In genomic region chr19:23770494-23771423, GRCm38 (mm10) we compare ENCODE assay signal across 12 mouse cellular contexts. TPM values are rescaled to one million over a fixed set of nuclear protein-coding genes. Genes with fewer than 3 reads are reported as not detected.
DNase-seq lines count a peak whose midpoint lies in the region; ATAC-seq and TF ChIP-seq lines count a peak whose summit lies in the region.
"Had no signal": no experiment of that assay in that cellular context is flagged by ENCODE, and none has a peak within 500 bp of the region (broad histone marks: within the 10 kb centered on the region; RNA-seq: fewer than 3 reads in every experiment).

No protein-coding gene starts in this region.

- H3K9ac ChIP-seq in heart, embryonic 11.5 days (ENCODE audit: low read depth, low read length) = no peak overlapping the region
- H3K9ac ChIP-seq in forebrain, postnatal 0 days = no peak overlapping the region
- no peak overlapping the region for H3K9ac ChIP-seq in midbrain, embryonic 12.5 days (replicated peaks)
- H3K9ac ChIP-seq: limb, embryonic 15.5 days; lung, embryonic 15.5 days had no signal

- H3K4me1 ChIP-seq in heart, embryonic 11.5 days (ENCODE audit: control insufficient read depth, insufficient read depth, low read length) = no peaks in the 10 kb centered on the region
- peaks cover 6% of the 10 kb centered on the region for H3K4me1 ChIP-seq in forebrain, postnatal 0 days (ENCODE audit: insufficient read depth)
- H3K4me1 ChIP-seq in midbrain, embryonic 12.5 days = peaks cover 20% of the 10 kb centered on the region
- H3K4me1 ChIP-seq: limb, embryonic 15.5 days; lung, embryonic 15.5 days had no signal

- no peaks in the 10 kb centered on the region for H3K9me3 ChIP-seq in heart, embryonic 11.5 days (replicated peaks; ENCODE audit: control insufficient read depth, low read length)
- no peaks in the 10 kb centered on the region for H3K9me3 ChIP-seq in forebrain, postnatal 0 days (ENCODE audit: low read length)
- no peaks in the 10 kb centered on the region for H3K9me3 ChIP-seq in midbrain, embryonic 12.5 days
- H3K9me3 ChIP-seq: limb, embryonic 15.5 days; lung, embryonic 15.5 days had no signal

- no peak overlapping the region for H3K4me3 ChIP-seq in heart, embryonic 11.5 days (ENCODE audit: low read depth, low read length)
- H3K4me3 ChIP-seq in forebrain, postnatal 0 days (ENCODE audit: low read depth, low read length) = no peak overlapping the region
- no peak overlapping the region for H3K4me3 ChIP-seq in midbrain, embryonic 12.5 days
- H3K4me3 ChIP-seq: heart, adult 2 months; limb, embryonic 15.5 days; lung, embryonic 15.5 days had no signal

- ATAC-seq in heart, embryonic 11.5 days (replicated peaks; ENCODE audit: insufficient number of reproducible peaks, low FRiP score, low TSS enrichment) = no peak
- ATAC-seq in forebrain, postnatal 0 days = peak; percentile 63
- peak; percentile 85 for ATAC-seq in midbrain, embryonic 12.5 days (ENCODE audit: low FRiP score, low read depth)

- H3K27ac ChIP-seq in heart, embryonic 11.5 days (ENCODE audit: low read depth, low read length) = no peak overlapping the region
- no peak overlapping the region for H3K27ac ChIP-seq in forebrain, postnatal 0 days (ENCODE audit: low read depth, low read length)
- peak overlapping the region; percentile 35; the same call in 1 of the 2 replicates for H3K27ac ChIP-seq in midbrain, embryonic 12.5 days (replicated peaks)
- H3K27ac ChIP-seq: heart, adult 2 months; limb, embryonic 15.5 days; lung, embryonic 15.5 days had no signal

- TF ChIP-seq CTCF in forebrain, postnatal 0 days (IDR thresholded peaks at IDR 0.05; ENCODE audit: low read depth) = no peak

- WGBS in heart, embryonic 11.5 days (ENCODE audit: insufficient replicate concordance) = 65% methylated on average over 10 of the region's 10 CpGs
- 20% methylated on average over 10 of the region's 10 CpGs for WGBS in forebrain, postnatal 0 days
- WGBS in midbrain, embryonic 12.5 days = 40% methylated on average over 10 of the region's 10 CpGs

- H3K36me3 ChIP-seq in heart, embryonic 11.5 days (ENCODE audit: control insufficient read depth, insufficient read depth, low read length) = no peaks in the 10 kb centered on the region
- no peaks in the 10 kb centered on the region for H3K36me3 ChIP-seq in forebrain, postnatal 0 days (ENCODE audit: insufficient read depth)
- no peaks in the 10 kb centered on the region for H3K36me3 ChIP-seq in midbrain, embryonic 12.5 days
- H3K36me3 ChIP-seq: limb, embryonic 15.5 days; lung, embryonic 15.5 days had no signal

- no peak overlapping the region for H3K4me2 ChIP-seq in heart, embryonic 11.5 days
- H3K4me2 ChIP-seq in forebrain, postnatal 0 days (ENCODE audit: low read depth) = no peak overlapping the region; the same call in 1 of the 2 replicates
- H3K4me2 ChIP-seq in midbrain, embryonic 12.5 days (replicated peaks) = peak overlapping the region; percentile 17; the same call in 1 of the 2 replicates
- H3K4me2 ChIP-seq: limb, embryonic 15.5 days; lung, embryonic 15.5 days had no signal

- no peaks in the 10 kb centered on the region for H3K27me3 ChIP-seq in heart, embryonic 11.5 days (ENCODE audit: control insufficient read depth, insufficient read depth, low read length)
- H3K27me3 ChIP-seq in forebrain, postnatal 0 days (ENCODE audit: insufficient read depth, low read length) = no peaks in the 10 kb centered on the region
- H3K27me3 ChIP-seq in midbrain, embryonic 12.5 days = peaks cover 9% of the 10 kb centered on the region; the same call in 1 of the 2 replicates
- H3K27me3 ChIP-seq: limb, embryonic 15.5 days; lung, embryonic 15.5 days had no signal

- DNase-seq in heart, adult 11 months = peak; percentile 80
- DNase-seq in forebrain, postnatal 0 days = peak; percentile 57
- peak; percentile 77 for DNase-seq in retina, postnatal 1 day
- no peak for DNase-seq in frontal cortex, postnatal 14 days (ENCODE audit: low spot score in 2 of 2)
- no peak for DNase-seq in heart, adult 8-10 months (ENCODE audit: low spot score)
- DNase-seq: heart, adult 2 months; heart, postnatal 4 days; thymus, postnatal 25 days had no signal

RNA-seq across cellular contexts. Expression of gene Apba1, which starts 12.1 kb away (rescaled TPM):
- polyA plus RNA-seq in heart, embryonic 11.5 days (2014; fragmentation: Nextera tagmentation; extraction: Ambion mirVana) = 0.28 and 0.40 TPM in 2 replicates
- total RNA-seq in forebrain, postnatal 0 days (2014; rRNA removed) = 82.6 and 95.2 TPM in 2 replicates
- 7.0 and 10.8 TPM in 2 replicates for polyA plus RNA-seq in forebrain, postnatal 0 days (2015; fragmentation: Nextera tagmentation; extraction: Ambion mirVana)
- polyA plus RNA-seq in midbrain, embryonic 12.5 days (2016; fragmentation: Nextera tagmentation; extraction: Ambion mirVana) = 3.5 and 4.0 TPM in 2 replicates
- total RNA-seq in heart, adult 8-10 months (2022) = 1 to 10 TPM; 2.7 to 3.8 (median 3.4) TPM

Comparison
In these comparisons a context has a peak if more than half of its experiments do, and no peak if none do; other contexts are left out.
1. DNase-seq: peak in heart, adult 11 months (single experiment), forebrain, postnatal 0 days (single experiment) and retina, postnatal 1 day (single experiment); none in frontal cortex, postnatal 14 days (0 of 2) and heart, adult 8-10 months (single experiment).